Mouse (Mus musculus): Measurements from ENCODE around the gene Sesn2. TPM values are rescaled to one million over a fixed set of nuclear protein-coding genes. Genes with fewer than 3 reads are reported as not detected.

Sesn2 gene
- polyA plus RNA-seq, 1 experiment from 2014 or later: 6.2 TPM

DNA sequence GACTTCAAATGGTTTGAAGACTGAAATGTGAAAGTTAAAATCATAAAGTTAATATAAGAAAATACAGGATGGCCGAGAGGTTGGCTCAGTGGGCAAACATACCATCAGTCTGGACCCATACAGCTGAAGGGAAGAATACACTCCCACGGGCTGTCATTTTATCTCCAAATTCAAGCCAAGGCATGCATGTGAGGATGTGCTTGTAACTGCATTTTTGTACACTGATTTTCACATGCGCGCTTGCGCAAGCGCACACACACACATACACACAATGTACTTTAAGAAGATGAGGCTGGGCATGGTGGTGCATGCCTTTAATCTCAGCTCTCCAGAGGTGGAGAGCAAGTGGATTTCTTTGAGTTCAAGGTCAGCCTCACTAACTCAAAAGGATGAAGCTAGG, 54.7 kb downstream of the Sesn2 start:
- ATAC-seq (replicated peaks; ENCODE audit: insufficient number of reproducible peaks, low FRiP score, low TSS enrichment): no peak
- no peaks in the 10 kb centered on the region for H3K27me3 ChIP-seq (ENCODE audit: control insufficient read depth, insufficient read depth, low read length)
- H3K36me3 ChIP-seq (ENCODE audit: control insufficient read depth, insufficient read depth, low read length): peaks cover 8% of the 10 kb centered on the region
- H3K4me2 ChIP-seq: no peak overlapping the region
- H3K27ac ChIP-seq (ENCODE audit: low read depth, low read length): no peak overlapping the region
- WGBS (ENCODE audit: insufficient replicate concordance): 91% methylated on average over 6 of the region's 6 CpGs
- no peaks in the 10 kb centered on the region for H3K9me3 ChIP-seq (replicated peaks; ENCODE audit: control insufficient read depth, low read length)
- no peak overlapping the region for H3K9ac ChIP-seq (ENCODE audit: low read depth, low read length)
- no peak overlapping the region for H3K4me3 ChIP-seq (ENCODE audit: low read depth, low read length)
- no peaks in the 10 kb centered on the region for H3K4me1 ChIP-seq (ENCODE audit: control insufficient read depth, insufficient read depth, low read length)

DNA sequence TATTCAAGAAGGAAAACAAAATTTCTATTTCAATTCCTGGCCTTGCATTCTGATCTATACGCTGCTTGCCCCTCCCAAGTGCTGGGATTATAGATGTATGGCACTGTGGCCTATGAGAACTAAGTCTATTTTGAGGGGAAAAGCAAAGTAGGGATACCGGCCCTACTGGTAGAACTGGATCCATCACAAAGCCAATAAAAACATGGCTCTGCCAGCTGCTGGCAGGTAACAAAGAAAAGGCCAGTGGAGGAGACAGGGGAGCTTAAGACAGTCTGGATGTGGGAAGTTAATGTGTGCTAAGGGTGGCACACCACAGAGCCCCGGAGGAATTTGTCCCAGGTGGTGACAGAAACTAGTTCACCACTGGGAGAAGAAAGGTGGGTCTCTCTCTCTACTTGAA, 55.2 kb downstream of the Sesn2 start:
- H3K9me3 ChIP-seq (replicated peaks; ENCODE audit: control insufficient read depth, low read length): no peaks in the 10 kb centered on the region
- 78% methylated on average over 3 of the region's 3 CpGs for WGBS (ENCODE audit: insufficient replicate concordance)
- H3K4me2 ChIP-seq: no peak overlapping the region

GRCm38 (mm10) chr4:132454216-132454615, 56.1 kb downstream of the Sesn2 start:
- no peak for ATAC-seq (replicated peaks; ENCODE audit: insufficient number of reproducible peaks, low FRiP score, low TSS enrichment)
- no peak overlapping the region for H3K9ac ChIP-seq (ENCODE audit: low read depth, low read length)
- H3K4me2 ChIP-seq: no peak overlapping the region
- H3K27me3 ChIP-seq (ENCODE audit: control insufficient read depth, insufficient read depth, low read length): no peaks in the 10 kb centered on the region
- no peak overlapping the region for H3K4me3 ChIP-seq (ENCODE audit: low read depth, low read length)
- H3K4me1 ChIP-seq (ENCODE audit: control insufficient read depth, insufficient read depth, low read length): no peaks in the 10 kb centered on the region
- no peak overlapping the region for H3K27ac ChIP-seq (ENCODE audit: low read depth, low read length)
- 0 out of 2 replicates have a peak, but pooled peaks cover 1% of the 10 kb centered on the region for H3K36me3 ChIP-seq (ENCODE audit: control insufficient read depth, insufficient read depth, low read length)
- WGBS (ENCODE audit: insufficient replicate concordance): 82% methylated on average over 6 of the region's 6 CpGs
- no peaks in the 10 kb centered on the region for H3K9me3 ChIP-seq (replicated peaks; ENCODE audit: control insufficient read depth, low read length)

More for the DNA sequence above, 55.2 kb downstream of the Sesn2 start:
- Histone ChIP-seq H3K4me1 (ENCODE audit: control insufficient read depth, insufficient read depth, low read length) (no peaks in the 10 kb centered on the region), H3K27me3 (ENCODE audit: control insufficient read depth, insufficient read depth, low read length) (no peaks in the 10 kb centered on the region), H3K9ac (ENCODE audit: low read depth, low read length) (no peak overlapping the region), H3K4me3 (ENCODE audit: low read depth, low read length) (no peak overlapping the region), H3K27ac (ENCODE audit: low read depth, low read length) (no peak overlapping the region), H3K36me3 (ENCODE audit: control insufficient read depth, insufficient read depth, low read length) (peaks cover 8% of the 10 kb centered on the region)
- ATAC-seq (replicated peaks; ENCODE audit: insufficient number of reproducible peaks, low FRiP score, low TSS enrichment): no peak

GRCm38 (mm10) chr4:132449778-132450177, 60.5 kb downstream of the Sesn2 start:
- no peak overlapping the region for H3K4me3 ChIP-seq (ENCODE audit: low read depth, low read length)
- H3K9me3 ChIP-seq (replicated peaks; ENCODE audit: control insufficient read depth, low read length): no peaks in the 10 kb centered on the region
- no peaks in the 10 kb centered on the region for H3K36me3 ChIP-seq (ENCODE audit: control insufficient read depth, insufficient read depth, low read length)
- H3K9ac ChIP-seq (ENCODE audit: low read depth, low read length): no peak overlapping the region
- no peak for ATAC-seq (replicated peaks; ENCODE audit: insufficient number of reproducible peaks, low FRiP score, low TSS enrichment)
- no peaks in the 10 kb centered on the region for H3K4me1 ChIP-seq (ENCODE audit: control insufficient read depth, insufficient read depth, low read length)
- no peaks in the 10 kb centered on the region for H3K27me3 ChIP-seq (ENCODE audit: control insufficient read depth, insufficient read depth, low read length)
- no peak overlapping the region for H3K4me2 ChIP-seq
- no peak overlapping the region for H3K27ac ChIP-seq (ENCODE audit: low read depth, low read length)
- WGBS (ENCODE audit: insufficient replicate concordance): 83% methylated on average over 3 of the region's 3 CpGs

GRCm38 (mm10) chr4:132446105-132446504, 64.2 kb downstream of the Sesn2 start:
- H3K36me3 ChIP-seq (ENCODE audit: control insufficient read depth, insufficient read depth, low read length): no peaks in the 10 kb centered on the region
- no peak overlapping the region for H3K4me2 ChIP-seq
- no peak overlapping the region for H3K9ac ChIP-seq (ENCODE audit: low read depth, low read length)
- no peaks in the 10 kb centered on the region for H3K27me3 ChIP-seq (ENCODE audit: control insufficient read depth, insufficient read depth, low read length)
- H3K27ac ChIP-seq (ENCODE audit: low read depth, low read length): no peak overlapping the region
- WGBS (ENCODE audit: insufficient replicate concordance): 63% methylated on average over 12 of the region's 12 CpGs
- H3K4me1 ChIP-seq (ENCODE audit: control insufficient read depth, insufficient read depth, low read length): no peaks in the 10 kb centered on the region
- H3K4me3 ChIP-seq (ENCODE audit: low read depth, low read length): no peak overlapping the region
- no peaks in the 10 kb centered on the region for H3K9me3 ChIP-seq (replicated peaks; ENCODE audit: control insufficient read depth, low read length)
- no peak for ATAC-seq (replicated peaks; ENCODE audit: insufficient number of reproducible peaks, low FRiP score, low TSS enrichment)

DNA sequence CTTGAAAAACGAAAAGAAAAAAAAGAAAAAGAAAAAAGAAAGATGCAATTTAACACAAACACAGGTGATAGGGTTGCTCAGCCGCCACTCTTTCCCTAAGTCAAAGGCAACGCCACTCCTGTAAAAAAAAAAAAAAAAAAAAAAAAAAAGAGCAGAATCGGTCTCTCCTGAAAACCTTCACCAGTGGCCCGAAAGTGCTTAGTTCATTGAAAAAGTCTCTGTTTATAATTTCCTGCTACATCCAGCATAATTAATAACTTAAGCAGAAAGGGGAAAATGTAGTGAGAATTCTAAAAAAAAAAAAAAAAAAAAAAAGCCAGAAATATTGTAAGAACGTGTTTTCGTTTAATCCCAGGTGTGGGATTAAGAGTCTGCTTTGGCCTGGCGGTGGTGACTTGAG, 65.8 kb downstream of the Sesn2 start:
- Histone ChIP-seq H3K9ac (ENCODE audit: low read depth, low read length) (no peak overlapping the region), H3K36me3 (ENCODE audit: control insufficient read depth, insufficient read depth, low read length) (no peaks in the 10 kb centered on the region), H3K27me3 (ENCODE audit: control insufficient read depth, insufficient read depth, low read length) (no peaks in the 10 kb centered on the region), H3K9me3 (replicated peaks; ENCODE audit: control insufficient read depth, low read length) (no peaks in the 10 kb centered on the region), H3K27ac (ENCODE audit: low read depth, low read length) (no peak overlapping the region), H3K4me2 (no peak overlapping the region), H3K4me1 (ENCODE audit: control insufficient read depth, insufficient read depth, low read length) (no peaks in the 10 kb centered on the region), H3K4me3 (ENCODE audit: low read depth, low read length) (no peak overlapping the region)
- WGBS (ENCODE audit: insufficient replicate concordance): 82% methylated on average over 8 of the region's 8 CpGs
- ATAC-seq (replicated peaks; ENCODE audit: insufficient number of reproducible peaks, low FRiP score, low TSS enrichment): no peak

Other genes starting within 250 kb of the Sesn2 start
- 28.1 and 28.3 TPM in 2 replicates for gene Gmeb1, start 248.9 kb downstream of the Sesn2 start, polyA plus RNA-seq (2014; fragmentation: Nextera tagmentation; extraction: Ambion mirVana)
- 35.7 and 37.3 TPM in 2 replicates for gene Taf12, start 236.1 kb downstream of the Sesn2 start, polyA plus RNA-seq (2014; fragmentation: Nextera tagmentation; extraction: Ambion mirVana)
- gene Rab42, start 207.1 kb downstream of the Sesn2 start, polyA plus RNA-seq (2014; fragmentation: Nextera tagmentation; extraction: Ambion mirVana): 0.57 and 1.8 TPM in 2 replicates
- 72.0 and 81.8 TPM in 2 replicates for gene Trnau1ap, start 181.0 kb downstream of the Sesn2 start, polyA plus RNA-seq (2014; fragmentation: Nextera tagmentation; extraction: Ambion mirVana)
- gene Rcc1, start 156.9 kb downstream of the Sesn2 start, polyA plus RNA-seq (2014; fragmentation: Nextera tagmentation; extraction: Ambion mirVana): 28.1 and 28.2 TPM in 2 replicates
- 24.5 and 29.1 TPM in 2 replicates for gene Phactr4, start 88.0 kb downstream of the Sesn2 start, polyA plus RNA-seq (2014; fragmentation: Nextera tagmentation; extraction: Ambion mirVana)
- gene Med18, start 46.6 kb downstream of the Sesn2 start, polyA plus RNA-seq (2014; fragmentation: Nextera tagmentation; extraction: Ambion mirVana): 12.4 and 17.4 TPM in 2 replicates
- gene Atpif1, start 23.2 kb upstream of the Sesn2 start, polyA plus RNA-seq (2014; fragmentation: Nextera tagmentation; extraction: Ambion mirVana): 1,210 and 1,262 TPM in 2 replicates
- 157 and 162 TPM in 2 replicates for gene Dnajc8, start 25.0 kb upstream of the Sesn2 start, polyA plus RNA-seq (2014; fragmentation: Nextera tagmentation; extraction: Ambion mirVana)
- gene Ptafr, start 53.6 kb upstream of the Sesn2 start, polyA plus RNA-seq (2014; fragmentation: Nextera tagmentation; extraction: Ambion mirVana): 0.23 and 0.40 TPM in 2 replicates
- gene Eya3, start 128.5 kb upstream of the Sesn2 start, polyA plus RNA-seq (2014; fragmentation: Nextera tagmentation; extraction: Ambion mirVana): 21.5 and 24.4 TPM in 2 replicates
- 6.1 and 7.2 TPM in 2 replicates for gene Xkr8, start 222.0 kb upstream of the Sesn2 start, polyA plus RNA-seq (2014; fragmentation: Nextera tagmentation; extraction: Ambion mirVana)
- gene Smpdl3b, start 246.8 kb upstream of the Sesn2 start, polyA plus RNA-seq (2014; fragmentation: Nextera tagmentation; extraction: Ambion mirVana): 6.3 and 8.6 TPM in 2 replicates